Mouse (Mus musculus) MEL (cell line): ENCODE measurements around the gene Zfp697.
"Not testable (repeated sequence)": the region's sequence is repeated elsewhere in the genome, so short reads cannot be mapped to it uniquely, and the experiment has no call there.

Experiments
- CHD1 ChIP-seq: IDR thresholded peaks from 2 replicates; pipeline ENCODE4 v1.6.1; 2012; ENCODE audit warnings: low read depth, mild to moderate bottlenecking, inconsistent platforms, low read length, improper control_type of control experiment
- CTCF ChIP-seq, 3 experiments: IDR thresholded peaks in 2 of 3; conservative IDR thresholded peaks in 1 of 3; 2 replicates each; pipeline ENCODE4 v1.5.1; 2011 to 2012; ENCODE audit warnings: low read length in 3 of 3, low read depth in 2 of 3, mild to moderate bottlenecking in 2 of 3, improper control_type of control experiment in 1 of 3, inconsistent platforms in 1 of 3, mixed read lengths in 1 of 3, moderate library complexity in 1 of 3; ENCODE audit not compliant: control insufficient read depth in 1 of 3, insufficient read depth in 1 of 3, poor library complexity in 1 of 3, severe bottlenecking in 1 of 3
- GABPA ChIP-seq: IDR thresholded peaks from 2 replicates; pipeline ENCODE4 v1.6.1; 2012; ENCODE audit warnings: low read depth, mild to moderate bottlenecking, inconsistent platforms, low read length, improper control_type of control experiment, moderate library complexity
- MAFK ChIP-seq: IDR thresholded peaks from 2 replicates; pipeline ENCODE4 v1.6.1; 2011; ENCODE audit warnings: low read depth, mild to moderate bottlenecking, low read length, improper control_type of control experiment, borderline replicate concordance
- ZKSCAN1 ChIP-seq: IDR thresholded peaks from 2 replicates; pipeline ENCODE4 v1.6.1; 2012; ENCODE audit warnings: low read depth, mild to moderate bottlenecking, inconsistent platforms, low read length, improper control_type of control experiment, moderate library complexity

- TF ChIP-seq CTCF (IDR thresholded peaks at IDR 0.05 in 2 of 3, conservative IDR thresholded peaks at IDR 0.05 in 1 of 3; ENCODE audit: control insufficient read depth in 1 of 3, insufficient read depth in 1 of 3, low read depth in 2 of 3, low read length in 3 of 3, poor library complexity in 1 of 3, severe bottlenecking in 1 of 3); MAFK; CHD1; GABPA; ZKSCAN1: not testable (repeated sequence)
Observed at GRCm38 (mm10) chr3:98407261-98407780, 25.1 kb downstream of the Zfp697 start.
